Mouse (Mus musculus) lung, postnatal 0 days (tissue): ENCODE results near the gene Dytn. TPM values are rescaled to one million over a fixed set of nuclear protein-coding genes. Genes with fewer than 3 reads are reported as not detected.

Source experiments
- ATAC-seq: fragments of 200-750 bp; cut with Nextera tagmentation; 2 replicates; pipeline ENCODE4 v1.8.0; 2017; ENCODE audit warnings: moderate library complexity
- DNase-seq: peaks from one replicate; pipeline ENCODE4 v3.0.0-alpha.2; 2016; ENCODE audit warnings: low spot score
- H3K27ac ChIP-seq: fragments of 300-500 bp; sonication (generic); 2 replicates; pipeline ENCODE4 v1.5.1; 2014; ENCODE audit warnings: antibody characterized with exemption, mild to moderate bottlenecking, low read length, mixed read lengths
- H3K27me3 ChIP-seq: fragments of 300-500 bp; sonication (generic); replicated peaks from 2 replicates; pipeline ENCODE4 v1.6.1; 2014; ENCODE audit warnings: low read length, mixed read lengths; ENCODE audit not compliant: insufficient read depth
- H3K36me3 ChIP-seq: fragments of 300-500 bp; sonication (generic); 2 replicates; pipeline ENCODE4 v1.6.1; 2014; ENCODE audit warnings: low read length, mixed read lengths; ENCODE audit not compliant: insufficient read depth
- H3K4me1 ChIP-seq: fragments of 300-500 bp; sonication (generic); 2 replicates; pipeline ENCODE4 v1.6.1; 2014; ENCODE audit warnings: antibody characterized with exemption, low read depth, low read length, mixed read lengths; ENCODE audit not compliant: insufficient read depth
- H3K4me2 ChIP-seq: fragments of 300-500 bp; sonication (generic); replicated peaks from 2 replicates; pipeline ENCODE4 v1.6.1; 2014; ENCODE audit warnings: low read depth, mild to moderate bottlenecking, low read length, moderate library complexity, mixed read lengths
- H3K4me3 ChIP-seq: fragments of 300-500 bp; sonication (generic); 2 replicates; pipeline ENCODE4 v1.5.1; 2014; ENCODE audit warnings: low read depth, low read length
- H3K9ac ChIP-seq: fragments of 300-500 bp; sonication (generic); replicated peaks from 2 replicates; pipeline ENCODE4 v1.6.1; 2014; ENCODE audit warnings: low read depth, mild to moderate bottlenecking
- H3K9me3 ChIP-seq: fragments of 300-500 bp; sonication (generic); 2 replicates; pipeline ENCODE4 v1.6.1; 2016; ENCODE audit warnings: low read length, mixed read lengths
- CTCF ChIP-seq: IDR thresholded peaks from 2 replicates; pipeline ENCODE4 v1.5.1; 2016; ENCODE audit warnings: antibody characterized with exemption, mild to moderate bottlenecking
- EP300 ChIP-seq: IDR thresholded peaks from 2 replicates; pipeline ENCODE4 v1.6.1; 2016; ENCODE audit warnings: antibody characterized with exemption, mild to moderate bottlenecking, control low read depth
- WGBS: fragments of 180-500 bp; shearing (Covaris S2); extraction: QIAGEN DNeasy Blood & Tissue Kit; methylation state at CpG from one replicate; pipeline ENCODE4 v1.1.7; 2014; 5-methylcytosine and 5-hydroxymethylcytosine counted together
- polyA plus RNA-seq: library from polyadenylated mRNA; unstranded; fragments of >200 nt; fragmentation: Nextera tagmentation; extraction: Ambion mirVana; gene quantifications from 2 replicates; pipeline ENCODE4 v1.2.1, GENCODE M21; 2015

Gene Dytn
- polyA plus RNA-seq, 1 experiment from 2014 or later: not detected

- H3K9me3 ChIP-seq: no peaks in the 10 kb centered on the region
- no peak overlapping the region for H3K4me3 ChIP-seq
- H3K27me3 ChIP-seq: no peaks in the 10 kb centered on the region
- no peak overlapping the region for H3K9ac ChIP-seq
- H3K36me3 ChIP-seq: no peaks in the 10 kb centered on the region
- no peak for TF ChIP-seq CTCF
- no peak for TF ChIP-seq EP300
- ATAC-seq: no peak
- H3K4me1 ChIP-seq: no peaks in the 10 kb centered on the region
- no peak overlapping the region for H3K27ac ChIP-seq
- 88% methylated on average over 4 of the region's 4 CpGs for WGBS
- DNase-seq: no peak
- no peak overlapping the region for H3K4me2 ChIP-seq
Observed at GRCm38 (mm10) chr1:63609613-63610012, 77.1 kb downstream of the Dytn start.

DNA sequence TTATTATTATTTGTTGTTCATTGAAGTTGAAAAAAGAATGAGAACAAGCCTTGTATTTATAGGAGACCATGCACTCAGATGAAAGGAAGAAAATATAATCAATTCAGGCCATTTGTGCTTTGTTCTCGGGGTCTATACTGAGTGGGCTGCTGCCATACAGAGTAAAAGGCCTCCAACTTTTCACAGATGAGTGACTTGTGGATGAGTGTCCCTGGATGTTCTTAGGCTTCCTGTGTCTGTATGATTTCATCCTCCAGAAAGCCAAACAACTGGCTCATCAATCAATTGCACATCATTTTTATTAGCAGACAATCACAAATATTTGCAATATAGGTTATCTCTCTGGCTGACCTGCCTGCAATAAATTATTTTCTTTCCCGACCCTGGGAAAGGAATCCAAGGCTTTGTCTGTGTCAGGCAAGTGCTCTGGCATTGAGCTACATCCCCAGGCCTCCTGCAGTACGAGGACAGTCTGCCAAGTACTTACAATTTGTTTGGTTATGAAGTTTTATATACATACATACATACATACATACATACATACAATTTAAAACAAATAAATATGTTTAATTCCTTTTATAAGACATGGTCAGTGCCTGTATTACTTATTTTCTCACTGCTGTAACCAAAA, 82.7 kb downstream of the Dytn start:
- no peak overlapping the region for H3K4me3 ChIP-seq
- no peaks in the 10 kb centered on the region for H3K27me3 ChIP-seq
- no peaks in the 10 kb centered on the region for H3K9me3 ChIP-seq
- 21% methylated on average over 3 of the region's 3 CpGs for WGBS
- H3K36me3 ChIP-seq: no peaks in the 10 kb centered on the region
- no peak overlapping the region for H3K27ac ChIP-seq
- TF ChIP-seq CTCF: no peak
- no peak for TF ChIP-seq EP300
- ATAC-seq: no peak
- DNase-seq: no peak
- H3K9ac ChIP-seq: no peak overlapping the region
- H3K4me2 ChIP-seq: no peak overlapping the region
- no peaks in the 10 kb centered on the region for H3K4me1 ChIP-seq

- H3K27me3 ChIP-seq: no peaks in the 10 kb centered on the region
- no peak overlapping the region for H3K9ac ChIP-seq
- H3K4me2 ChIP-seq: no peak overlapping the region
- 66% methylated on average over 7 of the region's 7 CpGs for WGBS
- no peaks in the 10 kb centered on the region for H3K9me3 ChIP-seq
- no peak overlapping the region for H3K27ac ChIP-seq
- no peak overlapping the region for H3K4me3 ChIP-seq
- ATAC-seq (no peak), DNase-seq (no peak)
- H3K4me1 ChIP-seq: no peaks in the 10 kb centered on the region
- TF ChIP-seq EP300: no peak
- no peak for TF ChIP-seq CTCF
- no peaks in the 10 kb centered on the region for H3K36me3 ChIP-seq
Observed at GRCm38 (mm10) chr1:63586869-63587268, 99.9 kb downstream of the Dytn start.

GRCm38 (mm10) chr1:63579153-63579552, 107.6 kb downstream of the Dytn start:
- TF ChIP-seq EP300 (no peak), CTCF (no peak)
- H3K9ac ChIP-seq: no peak overlapping the region
- H3K27me3 ChIP-seq: no peaks in the 10 kb centered on the region
- no peak for DNase-seq
- no peak overlapping the region for H3K4me2 ChIP-seq
- H3K9me3 ChIP-seq: no peaks in the 10 kb centered on the region
- H3K4me3 ChIP-seq: no peak overlapping the region
- H3K4me1 ChIP-seq: no peaks in the 10 kb centered on the region
- ATAC-seq: no peak
- no peaks in the 10 kb centered on the region for H3K36me3 ChIP-seq
- H3K27ac ChIP-seq: no peak overlapping the region
- WGBS: 69% methylated on average over 8 of the region's 8 CpGs

DNA sequence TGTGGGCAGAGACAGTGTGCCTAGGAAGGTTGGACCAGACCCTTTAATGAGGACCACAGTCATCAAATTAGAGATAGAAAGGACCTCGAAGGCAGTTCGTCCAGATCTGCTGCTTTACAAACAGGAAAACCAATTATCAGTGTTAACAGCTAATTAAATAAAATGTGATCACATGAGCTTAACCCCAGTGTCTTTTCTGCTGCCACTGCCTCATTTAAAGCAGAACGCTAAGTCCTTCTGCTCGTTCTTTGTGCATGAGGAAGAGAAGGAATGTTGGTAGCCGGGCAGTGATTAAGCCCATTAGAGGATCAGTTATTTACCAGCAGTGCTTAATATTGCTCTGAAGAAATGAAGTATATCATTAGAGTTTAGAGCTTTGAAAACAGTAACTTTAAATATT, 109.9 kb downstream of the Dytn start:
- Histone ChIP-seq H3K9ac (no peak overlapping the region), H3K36me3 (no peaks in the 10 kb centered on the region), H3K4me1 (no peaks in the 10 kb centered on the region), H3K4me3 (no peak overlapping the region), H3K4me2 (no peak overlapping the region), H3K9me3 (no peaks in the 10 kb centered on the region), H3K27ac (no peak overlapping the region), H3K27me3 (no peaks in the 10 kb centered on the region)
- TF ChIP-seq EP300 (no peak), CTCF (no peak)
- DNase-seq (no peak), ATAC-seq (no peak)
- WGBS: 52% methylated on average over 5 of the region's 5 CpGs

GRCm38 (mm10) chr1:63573864-63574611, 112.7 kb downstream of the Dytn start:
- TF ChIP-seq EP300 (no peak), CTCF (no peak)
- DNase-seq (no peak), ATAC-seq (no peak)
- H3K27ac ChIP-seq: no peak overlapping the region
- WGBS: 45% methylated on average over 12 of the region's 12 CpGs
- no peak overlapping the region for H3K4me2 ChIP-seq
- no peaks in the 10 kb centered on the region for H3K27me3 ChIP-seq
- no peaks in the 10 kb centered on the region for H3K4me1 ChIP-seq
- H3K9me3 ChIP-seq: no peaks in the 10 kb centered on the region
- H3K36me3 ChIP-seq: no peaks in the 10 kb centered on the region
- no peak overlapping the region for H3K4me3 ChIP-seq
- H3K9ac ChIP-seq: no peak overlapping the region
